In the genomic region with DNA sequence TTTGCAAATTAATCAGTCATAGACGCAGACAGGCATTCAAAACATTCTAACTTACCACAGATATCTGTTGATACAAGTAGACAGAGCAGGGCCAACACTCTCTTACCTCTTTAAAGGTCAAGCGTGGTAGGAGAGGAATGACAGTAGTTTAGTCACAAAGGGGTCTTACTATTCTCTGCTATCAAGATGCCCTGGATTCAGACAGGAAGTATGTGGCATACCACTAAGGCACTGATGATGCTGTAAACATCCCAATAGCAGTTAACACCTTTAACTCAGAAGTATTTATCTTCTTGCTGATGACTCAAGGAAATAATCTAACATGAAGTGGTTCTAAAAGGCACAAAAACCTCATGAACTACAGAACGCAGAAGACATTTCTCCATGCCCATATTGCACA, we compare ENCODE assay signal across 17 mouse cellular contexts. TPM values are rescaled to one million over a fixed set of nuclear protein-coding genes. Genes with fewer than 3 reads are reported as not detected.
A peak's percentile ranks its signal among the peaks of the same experiment; 100 is the strongest.
DNase-seq lines count a peak whose midpoint lies in the region.
"Had no signal": no experiment of that assay in that cellular context is flagged by ENCODE, and none has a peak within 500 bp of the region (broad histone marks: within the 10 kb centered on the region; RNA-seq: fewer than 3 reads in every experiment).

No protein-coding gene starts in this region.

- peak; percentile 61 for DNase-seq in CD4-positive helper T cell, adult 2 months (ENCODE audit: low read depth, low spot score)
- peak; percentile 14 for DNase-seq in CD4-positive, CD25-positive, alpha-beta regulatory T cell, adult 2 months (ENCODE audit: low read depth, low spot score)
- DNase-seq in T-cell, adult 2 months (ENCODE audit: low spot score): peak; percentile 24
- peak; percentile 50 for DNase-seq in induced T-regulatory cell, adult 2 months (ENCODE audit: low read depth)
- no peak for DNase-seq in adrenal gland, postnatal 36 days
- DNase-seq in kidney, adult 8-10 months: no peak
- no peak for DNase-seq in cerebellum, adult 11-12 months
- DNase-seq in right cerebral cortex, postnatal 25 days: no peak
- DNase-seq: adrenal gland, adult 8-10 months; adrenal gland, postnatal 14 days; cerebellum, adult 11 months; cerebellum, adult 2 months; cerebellum, adult 9-10 months; cerebellum, postnatal 10 days; cerebellum, postnatal 25 days; forebrain, postnatal 0 days had no signal

RNA-seq across cellular contexts. Expression of a gene that starts 15.8 kb away (rescaled TPM):
- total RNA-seq in adrenal gland, postnatal 36 days (2021): 10 to 100 TPM; 36.3 to 51.6 TPM

RNA-seq across cellular contexts. Expression of a gene that starts 26.0 kb away (rescaled TPM):
- under 1 TPM in 1 of 2 experiments, not detected in 1; 0.10 TPM for total RNA-seq in adrenal gland, postnatal 36 days (2021)
- total RNA-seq: forebrain, postnatal 0 days had no signal

RNA-seq across cellular contexts. Expression of a gene that starts 29.6 kb away (rescaled TPM):
- total RNA-seq in adrenal gland, postnatal 36 days (2021): under 1 TPM in 1 of 2 experiments, not detected in 1; 0.17 TPM
- total RNA-seq: adrenal gland, postnatal 14 days; adrenal gland, postnatal 4 days; forebrain, postnatal 0 days had no signal

Comparison
In these comparisons a context has a peak if more than half of its experiments do, and no peak if none do; other contexts are left out.
1. DNase-seq: peak in CD4-positive helper T cell, adult 2 months (single experiment), CD4-positive, CD25-positive, alpha-beta regulatory T cell, adult 2 months (single experiment), T-cell, adult 2 months (single experiment) and induced T-regulatory cell, adult 2 months (single experiment); none in adrenal gland, postnatal 36 days (0 of 2), kidney, adult 8-10 months (0 of 2), cerebellum, adult 11-12 months (single experiment) and right cerebral cortex, postnatal 25 days (single experiment).